Mouse (Mus musculus) ovary, postnatal 10 days (tissue): ENCODE data around the gene Selenow.

Source experiments
- DNase-seq: peaks from one replicate; pipeline ENCODE4 v3.0.0; 2022; ENCODE audit warnings: low spot score

Selenow gene

GRCm38 (mm10) chr7:15905861-15906260 is 16.3 kb downstream of the Selenow start:
- DNase-seq = no peak

GRCm38 (mm10) chr7:15901366-15902048 is 20.7 kb downstream of the Selenow start:
- no peak for DNase-seq

- no peak for DNase-seq
Measured at GRCm38 (mm10) chr7:15894251-15894650, 28.0 kb downstream of the Selenow start.

GRCm38 (mm10) chr7:15884127-15884526 is 38.1 kb downstream of the Selenow start:
- DNase-seq = no peak

GRCm38 (mm10) chr7:15882317-15882716 is 39.9 kb downstream of the Selenow start, which contains the start of gene Crxos:
Crxos (plus strand) TSS chr7:15882617.
- DNase-seq = no peak

GRCm38 (mm10) chr7:15881831-15882230 is 40.4 kb downstream of the Selenow start:
- DNase-seq = no peak

- DNase-seq = no peak
Measured at GRCm38 (mm10) chr7:15881388-15881787, 40.8 kb downstream of the Selenow start.

- no peak for DNase-seq
Measured at GRCm38 (mm10) chr7:15879756-15880155, 42.4 kb downstream of the Selenow start, which contains the start of gene Crx. Crx (minus strand) TSS chr7:15879968.
